ENCODE assay signal across 8 mouse cellular contexts in genomic region chr6:124663424-124663795, GRCm38 (mm10). TPM values are rescaled to one million over a fixed set of nuclear protein-coding genes. Genes with fewer than 3 reads are reported as not detected.
DNase-seq lines count a peak whose midpoint lies in the region; ATAC-seq and TF ChIP-seq lines count a peak whose summit lies in the region.

No protein-coding gene starts in this region.

- H3K4me2 ChIP-seq in forebrain, postnatal 0 days (ENCODE audit: low read depth): peak overlapping the region; percentile 64
- H3K4me2 ChIP-seq in lung, postnatal 0 days (replicated peaks; ENCODE audit: low read depth, low read length): peak overlapping the region; percentile 57

- H3K9me3 ChIP-seq in E14TG2a.4 (ENCODE audit: low read length): no peaks in the 10 kb centered on the region
- H3K9me3 ChIP-seq in forebrain, postnatal 0 days (ENCODE audit: low read length): no peaks in the 10 kb centered on the region
- H3K9me3 ChIP-seq in lung, postnatal 0 days (ENCODE audit: low read length): no peaks in the 10 kb centered on the region

- 0 out of 2 replicates have a peak, but pooled peaks have one; percentile 15 for TF ChIP-seq EP300 in heart, adult 2 months (IDR thresholded peaks at IDR 0.05; ENCODE audit: insufficient read depth, low read depth, low read length)
- TF ChIP-seq EP300 in lung, postnatal 0 days (IDR thresholded peaks at IDR 0.05): no peak

- WGBS in heart, adult 2 months: 13% methylated on average over 13 of the region's 13 CpGs
- 21% methylated on average over 13 of the region's 13 CpGs for WGBS in forebrain, postnatal 0 days
- WGBS in lung, postnatal 0 days: 10% methylated on average over 13 of the region's 13 CpGs

- no peaks in the 10 kb centered on the region for H3K4me1 ChIP-seq in heart, adult 2 months (ENCODE audit: control insufficient read depth, insufficient read depth, low read length)
- H3K4me1 ChIP-seq in E14TG2a.4 (replicated peaks; ENCODE audit: low read depth, low read length): peaks cover 53% of the 10 kb centered on the region
- 0 out of 2 replicates have a peak, but pooled peaks cover 4% of the 10 kb centered on the region for H3K4me1 ChIP-seq in forebrain, postnatal 0 days (ENCODE audit: insufficient read depth)
- peaks cover 3% of the 10 kb centered on the region; the same call in 1 of the 2 replicates for H3K4me1 ChIP-seq in lung, postnatal 0 days (ENCODE audit: insufficient read depth, low read depth, low read length)

- no peak for TF ChIP-seq CTCF in heart, adult 2 months (IDR thresholded peaks at IDR 0.05)
- TF ChIP-seq CTCF in E14TG2a.4 (conservative IDR thresholded peaks at IDR 0.05; ENCODE audit: low read length): no peak
- no peak for TF ChIP-seq CTCF in forebrain, postnatal 0 days (IDR thresholded peaks at IDR 0.05; ENCODE audit: low read depth)
- TF ChIP-seq CTCF in lung, postnatal 0 days (IDR thresholded peaks at IDR 0.05): no peak

- no peaks in the 10 kb centered on the region for H3K79me2 ChIP-seq in heart, adult 2 months (replicated peaks; ENCODE audit: control insufficient read depth, insufficient read depth, low read length)

- TF ChIP-seq POLR2A in heart, adult 2 months (IDR thresholded peaks at IDR 0.05; ENCODE audit: insufficient read depth, low read depth, low read length): no peak

- peak overlapping the region; percentile 77 for H3K9ac ChIP-seq in heart, adult 2 months (ENCODE audit: low read depth, low read length)
- peak overlapping the region; percentile 47 for H3K9ac ChIP-seq in forebrain, postnatal 0 days
- peak overlapping the region; percentile 58 for H3K9ac ChIP-seq in lung, postnatal 0 days (replicated peaks; ENCODE audit: low read depth)

- ATAC-seq in forebrain, postnatal 0 days: no peak
- ATAC-seq in lung, postnatal 0 days: no peak

- no peak for DNase-seq in heart, adult 2 months
- DNase-seq in heart, postnatal 4 days: no peak
- no peak for DNase-seq in forebrain, postnatal 0 days
- peak; percentile 22 for DNase-seq in lung, postnatal 0 days (ENCODE audit: low spot score)
- no peak for DNase-seq in thymus, postnatal 36 days
- DNase-seq in retina, embryonic 14.5 days (ENCODE audit: low spot score): no peak
- no peak for DNase-seq in layer of hippocampus, adult 11-12 months (ENCODE audit: low spot score)

- H3K27ac ChIP-seq in heart, adult 2 months: peak overlapping the region; percentile 94
- H3K27ac ChIP-seq in forebrain, postnatal 0 days (ENCODE audit: low read depth, low read length): peak overlapping the region; percentile 62
- H3K27ac ChIP-seq in lung, postnatal 0 days (ENCODE audit: low read length): peak overlapping the region; percentile 84

- intact Hi-C loops in heart, adult 2 months (cut with DNase I): loop anchor here (1.0 to 2.0 kb wide), 2 partner anchors 49 to 77 kb away; partner anchors contain the start of genes Emg1, Grcc10 and Phb2

- H3K27me3 ChIP-seq in heart, adult 2 months (ENCODE audit: control insufficient read depth, insufficient read depth, low read length): no peaks in the 10 kb centered on the region
- H3K27me3 ChIP-seq in E14TG2a.4 (ENCODE audit: insufficient read depth, low read length): no peaks in the 10 kb centered on the region
- H3K27me3 ChIP-seq in forebrain, postnatal 0 days (ENCODE audit: insufficient read depth, low read length): no peaks in the 10 kb centered on the region
- no peaks in the 10 kb centered on the region for H3K27me3 ChIP-seq in lung, postnatal 0 days (replicated peaks; ENCODE audit: insufficient read depth, low read length)

- no peaks in the 10 kb centered on the region for H3K36me3 ChIP-seq in heart, adult 2 months (ENCODE audit: control insufficient read depth, insufficient read depth, low read length)
- H3K36me3 ChIP-seq in E14TG2a.4 (ENCODE audit: insufficient read depth, low read length): peaks cover 22% of the 10 kb centered on the region
- no peaks in the 10 kb centered on the region for H3K36me3 ChIP-seq in forebrain, postnatal 0 days (ENCODE audit: insufficient read depth)
- H3K36me3 ChIP-seq in lung, postnatal 0 days (ENCODE audit: insufficient read depth, low read length): no peaks in the 10 kb centered on the region

- H3K4me3 ChIP-seq in heart, adult 2 months: peak overlapping the region; percentile 91
- peak overlapping the region; percentile 92 for H3K4me3 ChIP-seq in E14TG2a.4 (replicated peaks; ENCODE audit: low read length)
- peak overlapping the region; percentile 48 for H3K4me3 ChIP-seq in forebrain, postnatal 0 days (ENCODE audit: low read depth, low read length)
- peak overlapping the region; percentile 68 for H3K4me3 ChIP-seq in lung, postnatal 0 days (ENCODE audit: low read depth, low read length)

RNA-seq across cellular contexts. Expression of gene Lpcat3, which starts 0.6 kb away (rescaled TPM):
- 10 to 100 TPM; 34.9 to 40.5 TPM for total RNA-seq in heart, adult 2 months (2021)
- polyA plus RNA-seq in heart, adult 2 months (2012; rRNA removed): 73.4 and 116 TPM in 2 replicates
- total RNA-seq in heart, postnatal 4 days (2021): 10 to 100 TPM; 53.5 to 55.8 TPM
- 27.6 and 35.6 TPM in 2 replicates for total RNA-seq in forebrain, postnatal 0 days (2014; rRNA removed)
- polyA plus RNA-seq in forebrain, postnatal 0 days (2015; fragmentation: Nextera tagmentation; extraction: Ambion mirVana): 34.3 and 41.3 TPM in 2 replicates
- polyA plus RNA-seq in lung, postnatal 0 days (2015; fragmentation: Nextera tagmentation; extraction: Ambion mirVana): 67.3 and 74.2 TPM in 2 replicates

RNA-seq across cellular contexts. Expression of gene C1s2, which starts 27.5 kb away (rescaled TPM):
- total RNA-seq in heart, adult 2 months (2021): under 1 TPM; 0.26 to 0.48 TPM
- polyA plus RNA-seq in heart, adult 2 months (2012; rRNA removed): not detected in 2 replicates
- total RNA-seq in heart, postnatal 4 days (2021): under 1 TPM; 0.14 to 0.25 TPM
- 0.15 and 0.19 TPM in 2 replicates for total RNA-seq in forebrain, postnatal 0 days (2014; rRNA removed)
- polyA plus RNA-seq in forebrain, postnatal 0 days (2015; fragmentation: Nextera tagmentation; extraction: Ambion mirVana): 0.17 and 0.18 TPM in 2 replicates
- polyA plus RNA-seq in lung, postnatal 0 days (2015; fragmentation: Nextera tagmentation; extraction: Ambion mirVana): 0.12 TPM in 1 of 2 replicates, not detected in the other

RNA-seq across cellular contexts. Expression of gene Emg1, which starts 48.6 kb away (rescaled TPM):
- total RNA-seq in heart, adult 2 months (2021): 10 to 100 TPM; 71.4 to 78.8 TPM
- 51.8 and 79.0 TPM in 2 replicates for polyA plus RNA-seq in heart, adult 2 months (2012; rRNA removed)
- total RNA-seq in heart, postnatal 4 days (2021): 10 to 100 TPM; 72.9 to 73.6 TPM
- 105 TPM in 2 replicates for total RNA-seq in forebrain, postnatal 0 days (2014; rRNA removed)
- polyA plus RNA-seq in forebrain, postnatal 0 days (2015; fragmentation: Nextera tagmentation; extraction: Ambion mirVana): 96.2 and 116 TPM in 2 replicates
- polyA plus RNA-seq in lung, postnatal 0 days (2015; fragmentation: Nextera tagmentation; extraction: Ambion mirVana): 83.1 and 86.7 TPM in 2 replicates

RNA-seq across cellular contexts. Expression of gene Phb2, which starts 48.7 kb away (rescaled TPM):
- total RNA-seq in heart, adult 2 months (2021): 100 to 1,000 TPM; 260 to 292 TPM
- polyA plus RNA-seq in heart, adult 2 months (2012; rRNA removed): 184 and 200 TPM in 2 replicates
- total RNA-seq in heart, postnatal 4 days (2021): 100 to 1,000 TPM; 398 to 399 TPM
- total RNA-seq in forebrain, postnatal 0 days (2014; rRNA removed): 200 and 215 TPM in 2 replicates
- 271 TPM in 2 replicates for polyA plus RNA-seq in forebrain, postnatal 0 days (2015; fragmentation: Nextera tagmentation; extraction: Ambion mirVana)
- 162 and 169 TPM in 2 replicates for polyA plus RNA-seq in lung, postnatal 0 days (2015; fragmentation: Nextera tagmentation; extraction: Ambion mirVana)
